Mouse (Mus musculus): ENCODE measurements around the gene Hoxc12. TPM values are rescaled to one million over a fixed set of nuclear protein-coding genes. Genes with fewer than 3 reads are reported as not detected.

Hoxc12 gene
- not detected for total RNA-seq (2021)
- long read RNA-seq, experiment 1 = 0 reads
- long read RNA-seq, experiment 2 = 0 reads

GRCm38 (mm10) chr15:102936279-102936972 lies at the start of gene Hoxc12:
Gene Hoxc12 (plus strand): TSS chr15:102936757.
- no peak within 1 kb of the TSS for H3K27ac ChIP-seq
- no peak for TF ChIP-seq CTCF (conservative IDR thresholded peaks at IDR 0.05)
- no peak within 1 kb of the TSS for H3K4me3 ChIP-seq
- no peak for DNase-seq (ENCODE audit: low spot score in 2 of 2)

- H3K4me3 ChIP-seq = no peak overlapping the region
- no peak overlapping the region for H3K27ac ChIP-seq
- DNase-seq (ENCODE audit: low spot score in 2 of 2) = no peak
- no peak for TF ChIP-seq CTCF (conservative IDR thresholded peaks at IDR 0.05)
Measured at GRCm38 (mm10) chr15:102895115-102895514, 41.4 kb upstream of the Hoxc12 start.

DNA sequence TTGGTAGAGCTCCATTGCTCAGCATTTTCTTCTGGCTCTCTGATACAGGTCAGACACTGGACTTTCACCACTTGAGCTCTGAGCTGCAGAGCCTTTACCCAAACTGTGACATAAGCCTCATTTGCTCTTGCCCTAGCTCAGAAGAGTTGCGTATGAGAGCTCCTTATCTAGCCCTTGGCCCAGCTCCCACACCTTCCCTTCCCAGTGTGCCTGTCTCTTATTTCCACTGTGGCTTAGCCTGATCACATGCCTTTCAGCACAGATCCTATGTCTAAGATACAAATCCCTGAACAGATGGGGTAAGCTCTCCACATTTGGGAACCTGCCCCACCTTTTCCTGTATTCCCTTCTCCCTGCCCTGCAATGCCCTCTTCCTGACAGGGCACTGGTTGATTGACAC lies 31.6 kb upstream of the Hoxc12 start:
- no peak for DNase-seq (ENCODE audit: low spot score in 2 of 2)
- Histone ChIP-seq H3K27ac (no peak overlapping the region), H3K4me3 (no peak overlapping the region)
- no peak for TF ChIP-seq CTCF (conservative IDR thresholded peaks at IDR 0.05)

GRCm38 (mm10) chr15:102909536-102909935 lies 27.0 kb upstream of the Hoxc12 start:
- no peak overlapping the region for H3K27ac ChIP-seq
- H3K4me3 ChIP-seq = no peak overlapping the region
- no peak for TF ChIP-seq CTCF (conservative IDR thresholded peaks at IDR 0.05)
- no peak for DNase-seq (ENCODE audit: low spot score in 2 of 2)

- no peak for TF ChIP-seq CTCF (conservative IDR thresholded peaks at IDR 0.05)
- DNase-seq (ENCODE audit: low spot score in 2 of 2) = no peak
- no peak overlapping the region for H3K4me3 ChIP-seq
- no peak overlapping the region for H3K27ac ChIP-seq
Measured at GRCm38 (mm10) chr15:102910038-102910437, 26.5 kb upstream of the Hoxc12 start.

DNA sequence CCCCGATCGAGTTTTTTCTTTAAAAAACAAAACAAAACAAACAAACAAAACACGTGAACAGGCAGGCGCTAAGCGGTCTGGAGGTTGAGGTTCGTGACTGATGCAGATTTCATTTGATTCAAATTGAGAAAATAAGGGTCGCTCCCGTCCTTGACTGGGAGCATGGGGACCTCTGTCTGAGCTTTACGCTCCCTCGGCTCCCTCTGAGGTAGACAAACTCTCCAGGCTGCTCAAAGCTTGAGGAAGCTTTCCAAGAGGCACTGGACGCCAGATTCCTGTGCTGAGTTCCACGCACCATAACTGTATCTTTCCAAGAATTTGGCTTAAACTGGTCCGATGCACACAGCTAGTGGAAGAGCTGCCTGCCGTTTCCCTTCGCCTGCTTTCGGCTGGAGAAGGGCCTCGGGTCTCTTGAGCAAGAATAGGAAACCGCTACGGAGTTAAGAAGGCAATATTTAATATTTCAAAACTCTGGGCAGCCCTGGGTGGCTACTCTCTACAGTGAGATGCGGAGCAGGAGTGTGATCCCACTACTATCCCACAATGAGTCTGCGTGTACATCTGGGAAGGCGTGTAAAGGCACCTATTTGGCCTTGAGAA lies 26.0 kb upstream of the Hoxc12 start:
- DNase-seq (ENCODE audit: low spot score in 2 of 2) = no peak
- Histone ChIP-seq H3K27ac (no peak overlapping the region), H3K4me3 (no peak overlapping the region)
- TF ChIP-seq CTCF (conservative IDR thresholded peaks at IDR 0.05) = no peak

- H3K27ac ChIP-seq = no peak overlapping the region
- no peak for TF ChIP-seq CTCF (conservative IDR thresholded peaks at IDR 0.05)
- DNase-seq (ENCODE audit: low spot score in 2 of 2) = no peak
- H3K4me3 ChIP-seq = no peak overlapping the region
Measured at GRCm38 (mm10) chr15:102913038-102913585, 23.4 kb upstream of the Hoxc12 start.

DNA sequence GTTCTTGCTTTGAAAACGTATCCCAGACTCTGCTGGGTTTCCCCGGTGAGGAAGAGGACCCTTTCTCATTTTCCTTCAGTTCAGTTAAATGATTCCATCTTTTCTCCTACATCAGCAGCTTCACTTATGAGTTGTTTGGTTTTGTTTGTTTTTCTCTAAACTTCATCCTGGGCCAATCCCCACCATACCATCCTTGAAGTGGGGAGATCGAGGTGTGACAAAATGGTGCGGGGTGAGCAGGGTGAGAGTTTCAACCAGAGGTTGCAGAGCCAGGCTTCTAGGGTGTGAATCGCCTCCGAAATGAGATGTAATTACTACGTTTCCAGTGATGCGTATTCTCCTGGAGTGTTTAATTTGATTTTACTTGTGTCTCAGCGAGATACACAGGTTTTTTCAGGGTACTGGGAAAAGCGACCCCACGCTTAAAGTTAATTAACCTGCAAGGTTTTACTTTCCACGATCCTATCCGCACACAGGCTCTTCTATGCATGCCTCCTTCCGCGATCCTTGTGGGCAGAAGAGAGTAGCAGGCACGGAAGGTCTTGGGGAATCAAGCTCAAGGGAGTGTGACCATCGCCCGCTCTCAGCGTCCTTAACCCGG lies 18.5 kb upstream of the Hoxc12 start:
- no peak overlapping the region for H3K27ac ChIP-seq
- DNase-seq (ENCODE audit: low spot score in 2 of 2) = no peak
- H3K4me3 ChIP-seq = no peak overlapping the region
- TF ChIP-seq CTCF (conservative IDR thresholded peaks at IDR 0.05) = no peak

- no peak for DNase-seq (ENCODE audit: low spot score in 2 of 2)
- Histone ChIP-seq H3K4me3 (no peak overlapping the region), H3K27ac (no peak overlapping the region)
- TF ChIP-seq CTCF (conservative IDR thresholded peaks at IDR 0.05) = no peak
Measured at GRCm38 (mm10) chr15:102918611-102919265, 17.8 kb upstream of the Hoxc12 start.

GRCm38 (mm10) chr15:102919336-102920180 lies 17.0 kb upstream of the Hoxc12 start:
- no peak for TF ChIP-seq CTCF (conservative IDR thresholded peaks at IDR 0.05)

DNA sequence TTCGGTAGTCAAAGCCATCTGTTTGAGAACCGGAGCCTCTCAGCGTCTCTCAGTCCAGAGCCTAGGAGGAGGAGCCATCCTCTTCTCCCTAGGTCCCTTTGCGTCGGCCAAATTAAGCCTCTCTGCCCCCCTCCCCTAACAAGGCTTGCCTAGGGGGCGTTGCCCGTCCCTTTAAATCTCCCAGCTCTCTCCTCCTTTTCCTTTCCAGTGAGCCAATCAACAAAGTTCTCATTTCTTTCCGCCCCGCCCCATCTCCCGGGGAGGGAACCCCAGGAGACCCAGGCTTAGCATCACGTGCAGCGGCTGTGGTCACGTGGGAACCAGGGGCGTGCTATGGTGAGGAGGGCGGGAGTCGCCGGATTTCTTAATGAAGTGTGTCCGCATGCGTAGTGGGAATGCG lies 15.9 kb upstream of the Hoxc12 start:
- Histone ChIP-seq H3K4me3 (no peak overlapping the region), H3K27ac (no peak overlapping the region)
- no peak for TF ChIP-seq CTCF (conservative IDR thresholded peaks at IDR 0.05)
- no peak for DNase-seq (ENCODE audit: low spot score in 2 of 2)

More at GRCm38 (mm10) chr15:102919336-102920180, 17.0 kb upstream of the Hoxc12 start:
- H3K4me3 ChIP-seq = no peak overlapping the region
- H3K27ac ChIP-seq = no peak overlapping the region
- no peak for DNase-seq (ENCODE audit: low spot score in 2 of 2)

All from layer of hippocampus, adult 2 months (tissue).